Mouse (Mus musculus): Measurements from ENCODE around the gene Ifnz. TPM values are rescaled to one million over a fixed set of nuclear protein-coding genes. Genes with fewer than 3 reads are reported as not detected.
"Not testable (repeated sequence)": the region's sequence is repeated elsewhere in the genome, so short reads cannot be mapped to it uniquely, and the experiment has no call there.

Ifnz gene
- polyA plus RNA-seq, 1 experiment, result 0.07 TPM

DNA sequence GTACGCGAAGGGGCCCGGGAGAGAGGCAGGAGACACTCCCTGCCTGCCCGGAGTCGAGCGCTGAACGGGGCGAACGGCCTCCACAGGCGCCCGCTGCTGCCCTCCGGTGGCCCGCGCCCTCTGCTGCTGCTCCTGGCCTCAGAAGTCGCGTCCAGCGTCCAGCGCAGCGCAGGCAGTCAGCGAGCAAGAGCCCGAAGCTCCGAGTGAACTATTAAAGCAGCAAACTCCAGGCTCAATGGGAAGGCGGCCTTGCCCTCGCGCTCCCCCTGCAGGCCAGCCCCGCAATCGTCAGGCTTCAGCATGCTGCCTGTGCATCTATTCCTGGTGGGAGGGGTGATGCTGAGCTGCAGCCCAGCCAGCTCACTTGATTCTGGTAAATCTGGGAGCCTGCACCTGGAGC is 3.5 kb downstream of the Ifnz start, which contains the start of gene Gm13276:
TSS of gene Gm13276 (plus strand) at position 301 of the 400 bp plus-strand sequence.
- DNase-seq (ENCODE audit: low read depth), result not testable (repeated sequence)

DNA sequence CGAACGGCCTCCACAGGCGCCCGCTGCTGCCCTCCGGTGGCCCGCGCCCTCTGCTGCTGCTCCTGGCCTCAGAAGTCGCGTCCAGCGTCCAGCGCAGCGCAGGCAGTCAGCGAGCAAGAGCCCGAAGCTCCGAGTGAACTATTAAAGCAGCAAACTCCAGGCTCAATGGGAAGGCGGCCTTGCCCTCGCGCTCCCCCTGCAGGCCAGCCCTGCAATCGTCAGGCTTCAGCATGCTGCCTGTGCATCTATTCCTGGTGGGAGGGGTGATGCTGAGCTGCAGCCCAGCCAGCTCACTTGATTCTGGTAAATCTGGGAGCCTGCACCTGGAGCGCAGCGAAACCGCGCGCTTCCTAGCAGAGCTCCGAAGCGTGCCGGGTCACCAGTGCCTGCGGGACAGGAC is 6.5 kb downstream of the Ifnz start, which contains the start of gene Gm13277:
TSS of gene Gm13277 (plus strand) at position 231 of the 400 bp plus-strand sequence.
- DNase-seq (ENCODE audit: low read depth), result not testable (repeated sequence)

GRCm38 (mm10) chr4:88791250-88791649 is 9.3 kb downstream of the Ifnz start, which contains the start of gene Gm13278:
Gene Gm13278, plus strand, starts transcription at chr4:88791550.
- not testable (repeated sequence) for DNase-seq (ENCODE audit: low read depth)

GRCm38 (mm10) chr4:88793936-88794675 is 12.2 kb downstream of the Ifnz start, which contains the start of gene Gm13275:
Gene Gm13275, plus strand, starts transcription at chr4:88794487.
- DNase-seq (ENCODE audit: low read depth), result not testable (repeated sequence)

- DNase-seq (ENCODE audit: low read depth), result not testable (repeated sequence)
Observed at GRCm38 (mm10) chr4:88797097-88797496, 15.2 kb downstream of the Ifnz start, which contains the start of gene Gm13279. Gene Gm13279, plus strand, starts transcription at chr4:88797397.

GRCm38 (mm10) chr4:88799365-88799764 is 17.4 kb downstream of the Ifnz start, which contains the start of gene Gm13285:
Gene Gm13285, plus strand, starts transcription at chr4:88799665.
- DNase-seq (ENCODE audit: low read depth), result not testable (repeated sequence)

GRCm38 (mm10) chr4:88802954-88803353 is 21.0 kb downstream of the Ifnz start, which contains the start of gene Gm13287:
Gene Gm13287, plus strand, starts transcription at chr4:88803254.
- DNase-seq (ENCODE audit: low read depth), result not testable (repeated sequence)

- DNase-seq (ENCODE audit: low read depth), result not testable (repeated sequence)
Observed at GRCm38 (mm10) chr4:88805231-88805630, 23.3 kb downstream of the Ifnz start, which contains the start of gene Gm13288. Gene Gm13288, plus strand, starts transcription at chr4:88805531.

- DNase-seq (ENCODE audit: low read depth), result not testable (repeated sequence)
Observed at GRCm38 (mm10) chr4:88805761-88806160, 23.8 kb downstream of the Ifnz start.

GRCm38 (mm10) chr4:88815928-88816327 is 34.0 kb downstream of the Ifnz start, which contains the start of gene Ifna7:
Gene Ifna7, plus strand, starts transcription at chr4:88816228.
- no peak for DNase-seq (ENCODE audit: low read depth)

- no peak for DNase-seq (ENCODE audit: low read depth)
Observed at GRCm38 (mm10) chr4:88819659-88820058, 37.7 kb downstream of the Ifnz start, which contains the start of gene Ifna11. Gene Ifna11, plus strand, starts transcription at chr4:88819959.

DNA sequence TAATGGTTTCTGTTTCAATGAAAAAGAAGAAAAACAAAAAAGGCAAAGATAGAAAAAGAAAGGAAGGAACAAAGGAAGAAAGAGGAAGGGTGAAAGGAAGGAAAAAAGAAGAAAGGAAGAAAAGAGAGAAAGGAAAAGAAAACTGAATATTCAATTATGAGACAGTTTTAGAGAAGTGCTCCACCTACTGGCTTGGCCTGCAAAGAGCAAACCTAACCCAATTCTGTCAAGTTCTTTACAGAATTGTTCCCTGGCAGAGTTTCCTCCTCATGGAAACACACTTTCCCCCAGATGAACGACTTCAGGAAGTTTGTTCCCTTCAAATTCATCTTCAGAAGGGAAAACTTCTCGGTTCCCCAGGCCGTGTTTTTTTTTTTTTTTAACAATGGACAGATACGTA is 41.1 kb downstream of the Ifnz start:
- no peak for DNase-seq (ENCODE audit: low read depth)

- DNase-seq (ENCODE audit: low read depth), result not testable (repeated sequence)
Observed at GRCm38 (mm10) chr4:88827116-88827515, 45.2 kb downstream of the Ifnz start, which contains the start of gene Ifna6. Gene Ifna6, plus strand, starts transcription at chr4:88827416.

GRCm38 (mm10) chr4:88830523-88830922 is 48.6 kb downstream of the Ifnz start:
- no peak for DNase-seq (ENCODE audit: low read depth)

Other genes with a start within 250 kb of the Ifnz start
- gene Ifna15, start 223.9 kb upstream of the Ifnz start, polyA plus RNA-seq (2012; rRNA removed), result not detected in 2 replicates
- not detected in 2 replicates for gene Ifna14, start 210.3 kb upstream of the Ifnz start, polyA plus RNA-seq (2012; rRNA removed)
- not detected in 2 replicates for gene Ifna9, start 189.7 kb upstream of the Ifnz start, polyA plus RNA-seq (2012; rRNA removed)
- gene Ifna12, start 178.8 kb upstream of the Ifnz start, polyA plus RNA-seq (2012; rRNA removed), result not detected in 2 replicates
- gene C87499, start 147.7 kb upstream of the Ifnz start, polyA plus RNA-seq (2012; rRNA removed), result not detected in 2 replicates
- not detected in 2 replicates for gene Ifna13, start 137.7 kb upstream of the Ifnz start, polyA plus RNA-seq (2012; rRNA removed)
- not detected in 2 replicates for gene Ifna16, start 105.2 kb upstream of the Ifnz start, polyA plus RNA-seq (2012; rRNA removed)
- not detected in 2 replicates for gene Ifna2, start 98.2 kb upstream of the Ifnz start, polyA plus RNA-seq (2012; rRNA removed)
- not detected in 2 replicates for gene Ifnab, start 90.8 kb upstream of the Ifnz start, polyA plus RNA-seq (2012; rRNA removed)
- gene Gm26566, start 60.3 kb upstream of the Ifnz start, polyA plus RNA-seq (2012; rRNA removed), result 0.84 and 0.86 TPM in 2 replicates
- gene Klhl9, start 59.7 kb upstream of the Ifnz start, polyA plus RNA-seq (2012; rRNA removed), result 14.9 and 20.2 TPM in 2 replicates
- 0.35 TPM in 1 of 2 replicates, not detected in the other for gene Gm13271, start 27.3 kb upstream of the Ifnz start, polyA plus RNA-seq (2012; rRNA removed)
- not detected in 2 replicates for gene Gm13283, start 22.0 kb upstream of the Ifnz start, polyA plus RNA-seq (2012; rRNA removed)
- gene Gm13290, start 8.3 kb upstream of the Ifnz start, polyA plus RNA-seq (2012; rRNA removed), result not detected in 2 replicates
- not detected in 2 replicates for gene Gm13289, start 5.2 kb upstream of the Ifnz start, polyA plus RNA-seq (2012; rRNA removed)
- gene Gm13272, start 2.3 kb upstream of the Ifnz start, polyA plus RNA-seq (2012; rRNA removed), result not detected in 2 replicates
- not detected in 2 replicates for gene Gm13276, start 3.6 kb downstream of the Ifnz start, polyA plus RNA-seq (2012; rRNA removed)
- gene Gm13277, start 6.5 kb downstream of the Ifnz start, polyA plus RNA-seq (2012; rRNA removed), result not detected in 2 replicates
- not detected in 2 replicates for gene Gm13278, start 9.4 kb downstream of the Ifnz start, polyA plus RNA-seq (2012; rRNA removed)
- not detected in 2 replicates for gene Gm13275, start 12.4 kb downstream of the Ifnz start, polyA plus RNA-seq (2012; rRNA removed)
- gene Gm13279, start 15.3 kb downstream of the Ifnz start, polyA plus RNA-seq (2012; rRNA removed), result not detected in 2 replicates
- not detected in 2 replicates for gene Gm13285, start 17.5 kb downstream of the Ifnz start, polyA plus RNA-seq (2012; rRNA removed)
- not detected in 2 replicates for gene Gm13287, start 21.1 kb downstream of the Ifnz start, polyA plus RNA-seq (2012; rRNA removed)
- not detected in 2 replicates for gene Gm13288, start 23.4 kb downstream of the Ifnz start, polyA plus RNA-seq (2012; rRNA removed)
- gene Ifna7, start 34.1 kb downstream of the Ifnz start, polyA plus RNA-seq (2012; rRNA removed), result not detected in 2 replicates
- gene Ifna11, start 37.8 kb downstream of the Ifnz start, polyA plus RNA-seq (2012; rRNA removed), result not detected in 2 replicates
- not detected in 2 replicates for gene Ifna6, start 45.3 kb downstream of the Ifnz start, polyA plus RNA-seq (2012; rRNA removed)
- gene Ifna5, start 53.4 kb downstream of the Ifnz start, polyA plus RNA-seq (2012; rRNA removed), result not detected in 2 replicates
- not detected in 2 replicates for gene Ifna4, start 59.7 kb downstream of the Ifnz start, polyA plus RNA-seq (2012; rRNA removed)
- gene Ifna1, start 68.0 kb downstream of the Ifnz start, polyA plus RNA-seq (2012; rRNA removed), result not detected in 2 replicates
- not detected in 2 replicates for gene Ifne, start 98.1 kb downstream of the Ifnz start, polyA plus RNA-seq (2012; rRNA removed)

All from gonadal fat pad, adult 2 months (tissue).